Mouse (Mus musculus) kidney, postnatal 4 days (tissue): ENCODE measurements around the gene Flna.
"Not testable (repeated sequence)": the region's sequence is repeated elsewhere in the genome, so short reads cannot be mapped to it uniquely, and the experiment has no call there.

Experiments
- DNase-seq, 2 experiments: peaks; one replicate each; pipeline ENCODE4 v3.0.0; 2021; ENCODE audit warnings: mixed read lengths in 2 of 2

The Flna gene

DNA sequence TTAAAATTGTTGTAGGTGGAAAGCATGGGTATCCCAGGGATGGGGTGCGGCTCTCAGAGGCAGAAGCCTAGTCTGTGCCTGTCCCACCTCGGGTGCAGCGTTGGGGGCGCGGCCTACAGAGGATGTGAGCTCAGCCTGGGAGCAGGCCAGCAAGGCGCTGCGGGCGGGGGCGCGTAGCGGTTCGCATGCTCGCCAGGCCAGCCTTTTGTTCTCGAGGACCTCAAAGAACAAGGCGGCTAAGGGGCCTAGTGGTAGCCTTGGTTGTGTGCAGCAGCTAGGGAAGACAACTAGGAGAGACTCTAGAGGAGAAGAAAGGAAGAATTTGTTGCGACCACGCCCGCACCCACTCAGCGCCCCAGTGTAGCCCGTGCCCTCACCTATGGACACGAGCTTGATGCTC, 3.9 kb downstream of the Flna start:
- DNase-seq, result peak; percentile 85 to 91

DNA sequence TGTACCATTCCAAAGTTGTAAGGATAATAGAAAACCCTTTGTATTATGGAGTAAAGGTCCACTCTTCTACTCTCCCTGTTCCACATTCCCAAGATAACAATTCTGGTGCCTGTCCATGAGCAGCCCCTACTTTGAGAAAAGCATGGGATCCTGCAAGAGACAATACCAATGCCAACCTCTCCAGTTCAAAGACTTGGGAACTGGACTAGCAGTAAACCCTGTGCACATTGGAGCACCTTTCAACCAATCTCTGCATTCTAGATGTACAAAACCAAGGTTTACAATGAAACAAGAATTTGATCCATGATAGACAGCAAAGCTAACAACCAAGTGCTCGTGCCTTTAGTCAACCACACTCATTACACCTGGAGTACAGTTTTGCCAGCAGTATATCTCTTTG, 4.5 kb downstream of the Flna start:
- no peak for DNase-seq

DNA sequence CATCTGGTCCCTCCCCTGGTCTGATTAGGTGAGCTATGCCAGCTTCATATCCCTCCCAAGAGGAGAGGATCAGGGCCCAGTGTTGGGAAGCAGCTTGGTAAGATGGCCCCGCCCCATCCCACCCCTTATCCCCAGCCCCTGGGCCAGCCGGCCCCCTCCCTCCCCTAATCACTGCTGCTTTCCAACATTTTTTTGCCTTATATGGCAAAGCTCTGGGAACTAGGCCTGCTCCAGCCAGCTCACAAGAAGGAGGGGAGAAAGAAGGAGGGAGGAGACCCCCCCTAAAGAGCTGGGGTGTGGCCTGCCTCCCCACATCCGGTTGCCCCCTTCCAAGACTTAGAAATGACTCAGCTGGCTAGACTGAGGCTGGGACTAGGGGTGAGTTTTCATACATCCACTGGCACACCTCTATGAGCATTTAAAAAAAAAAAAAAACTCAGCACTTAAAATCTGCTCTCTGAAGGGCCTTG, 5.0 kb downstream of the Flna start:
- peak; percentile 54 to 71 for DNase-seq

DNA sequence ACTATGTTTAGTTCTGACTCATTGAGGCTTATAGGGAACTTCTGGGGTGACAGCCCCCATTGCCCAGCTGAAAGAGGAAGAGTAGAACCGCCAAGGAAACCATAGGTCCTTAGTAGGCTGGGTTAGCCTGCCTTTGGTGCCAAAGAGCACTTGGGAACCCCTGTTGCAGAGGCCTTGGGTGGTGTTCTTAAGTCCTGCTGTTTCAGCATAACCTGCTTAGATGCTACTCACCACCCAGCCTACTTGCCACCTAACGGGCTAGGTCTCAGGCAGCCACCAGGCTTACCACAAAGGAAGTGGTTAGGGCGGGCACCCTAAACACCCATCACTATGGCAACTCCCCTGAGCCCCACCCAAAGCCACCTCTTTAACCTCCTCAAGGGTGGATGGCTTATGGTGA, 5.8 kb downstream of the Flna start:
- no peak for DNase-seq

DNA sequence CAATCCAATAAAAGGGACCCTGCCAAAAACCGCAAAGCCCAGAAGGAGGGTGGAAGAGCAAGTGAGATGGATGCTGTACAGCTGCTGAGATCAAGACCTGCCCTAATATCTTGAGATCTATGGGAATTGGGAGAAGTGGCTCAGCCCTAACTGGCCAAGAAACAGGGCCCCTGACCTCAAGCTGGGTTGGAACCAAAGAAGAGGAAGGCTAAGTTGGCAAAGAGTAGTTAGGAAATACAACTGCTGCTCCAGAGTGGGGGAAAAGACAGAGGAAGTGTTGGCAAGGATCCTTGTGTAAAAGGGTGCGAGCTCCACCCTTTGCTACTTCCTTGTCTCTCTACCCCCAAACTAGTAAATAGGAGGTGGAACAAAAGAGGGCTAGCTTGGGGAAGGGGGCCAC, 6.2 kb downstream of the Flna start:
- DNase-seq, result peak; percentile 37 to 40

DNA sequence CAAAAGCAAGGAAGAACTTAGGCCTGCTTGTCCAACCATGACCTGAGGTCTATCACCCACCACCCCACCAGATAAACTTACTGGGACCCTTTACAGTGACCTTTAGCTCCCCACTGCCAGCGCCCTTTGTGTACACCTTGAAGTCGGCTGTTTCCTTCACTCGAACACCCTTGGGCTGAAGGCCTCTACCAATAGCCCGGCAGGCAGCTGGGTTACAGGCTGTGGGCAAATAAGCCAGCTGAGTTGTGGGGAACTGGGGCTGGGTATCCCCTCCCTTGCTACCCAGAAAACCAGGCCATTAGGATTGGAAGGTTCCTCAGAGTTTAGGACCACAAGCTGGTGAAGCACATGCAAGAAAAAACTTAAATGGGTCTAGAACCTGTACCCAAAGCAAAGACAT, 9.3 kb downstream of the Flna start:
- no peak for DNase-seq

DNA sequence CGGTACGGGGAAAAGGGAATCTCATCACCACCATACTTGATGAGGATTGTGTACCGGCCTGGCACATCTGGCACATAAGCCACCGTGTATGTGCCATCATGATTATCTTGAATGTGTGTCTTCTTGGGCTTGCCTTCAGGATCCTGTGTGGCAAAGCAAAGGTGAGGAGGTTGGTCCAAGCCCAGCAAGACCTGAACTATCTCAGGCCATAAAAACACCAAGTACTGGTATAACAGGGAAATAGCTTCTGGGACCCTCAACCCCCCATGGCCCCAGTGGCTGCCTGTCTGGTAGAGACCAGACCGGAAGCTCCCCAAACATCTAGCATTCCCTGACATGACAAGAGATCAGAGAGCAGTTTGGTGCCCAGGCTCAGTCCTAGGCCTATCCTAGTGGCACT, 16.4 kb downstream of the Flna start:
- DNase-seq, result no peak

DNA sequence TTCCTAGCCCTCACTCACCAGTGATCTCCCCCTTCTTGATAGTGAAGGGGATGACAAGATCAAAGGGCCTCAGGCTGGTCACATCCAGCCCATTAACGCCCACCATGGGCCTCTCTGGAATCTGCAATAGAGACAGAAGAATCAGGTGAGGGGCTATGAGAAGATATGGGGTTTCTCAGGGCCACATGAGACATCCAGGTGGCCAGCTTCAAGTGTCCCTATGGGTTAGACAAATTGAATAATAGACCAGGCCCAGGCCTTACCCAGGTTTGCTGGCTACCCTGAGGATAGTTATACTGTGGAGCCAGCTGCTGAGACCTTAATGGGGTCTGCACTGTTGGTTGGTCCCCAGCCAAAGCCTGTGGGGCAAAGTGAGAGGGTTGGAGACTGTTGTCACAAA, 19.6 kb downstream of the Flna start:
- no peak for DNase-seq

DNA sequence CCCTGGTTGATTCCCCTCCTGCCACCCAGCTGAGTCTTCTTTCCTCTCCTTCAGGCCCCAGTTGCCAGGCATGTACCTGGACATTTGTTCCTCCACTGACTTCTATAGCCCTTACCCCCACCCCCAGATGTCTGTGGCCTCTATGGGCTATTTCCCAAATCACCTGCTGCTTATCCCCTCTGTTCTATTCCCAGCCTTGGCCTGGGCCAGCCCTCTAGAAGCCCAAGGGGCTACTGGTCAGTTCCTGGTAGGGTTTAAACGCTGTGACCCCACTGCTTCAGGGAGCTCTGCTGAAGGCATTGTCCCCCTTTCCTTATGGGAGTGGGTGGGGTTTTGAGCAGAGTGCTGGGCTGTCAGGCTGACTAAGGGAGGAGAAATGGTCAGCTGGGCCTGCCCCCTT, 29.5 kb downstream of the Flna start:
- not testable (repeated sequence) for DNase-seq

DNA sequence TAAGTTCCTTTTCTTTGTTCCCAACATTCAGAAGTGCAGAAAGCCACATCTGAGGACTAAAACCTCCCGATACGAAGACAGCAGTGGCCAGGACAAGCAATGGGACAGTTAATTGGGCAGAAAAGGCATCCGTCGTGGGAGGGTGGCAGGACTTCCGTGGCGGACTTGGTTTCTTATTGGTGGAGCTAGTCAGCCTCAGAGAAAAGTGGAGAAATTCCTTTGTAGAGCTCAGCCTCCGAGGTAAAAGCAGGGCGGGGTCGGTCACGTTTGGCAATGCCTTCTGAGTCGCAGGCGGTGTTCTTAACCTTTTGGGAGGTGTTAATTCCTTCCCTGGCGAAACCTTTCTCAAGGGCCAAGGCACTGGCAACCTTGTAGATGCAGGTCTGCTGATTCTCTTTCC, 30.2 kb downstream of the Flna start:
- DNase-seq, result no peak

DNA sequence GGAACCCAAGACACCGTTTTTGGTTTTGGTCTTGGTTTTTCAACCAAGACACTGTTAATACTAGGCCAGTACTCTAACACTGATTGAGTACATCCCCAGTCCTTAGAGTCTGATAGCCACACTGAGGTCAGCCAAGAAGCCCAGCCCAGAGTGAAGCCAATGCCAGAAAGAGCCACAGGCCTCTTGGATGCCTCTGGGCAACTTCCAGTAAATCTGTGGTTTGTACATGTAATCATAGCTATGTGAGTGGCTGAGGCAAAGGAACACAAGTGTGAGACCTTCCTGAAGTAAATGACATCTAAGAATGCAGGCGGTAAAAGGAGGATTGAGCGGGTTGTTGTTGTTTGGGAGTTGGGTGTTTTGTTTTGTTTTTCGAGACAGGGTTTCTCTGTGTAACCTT, 31.1 kb downstream of the Flna start:
- no peak for DNase-seq

DNA sequence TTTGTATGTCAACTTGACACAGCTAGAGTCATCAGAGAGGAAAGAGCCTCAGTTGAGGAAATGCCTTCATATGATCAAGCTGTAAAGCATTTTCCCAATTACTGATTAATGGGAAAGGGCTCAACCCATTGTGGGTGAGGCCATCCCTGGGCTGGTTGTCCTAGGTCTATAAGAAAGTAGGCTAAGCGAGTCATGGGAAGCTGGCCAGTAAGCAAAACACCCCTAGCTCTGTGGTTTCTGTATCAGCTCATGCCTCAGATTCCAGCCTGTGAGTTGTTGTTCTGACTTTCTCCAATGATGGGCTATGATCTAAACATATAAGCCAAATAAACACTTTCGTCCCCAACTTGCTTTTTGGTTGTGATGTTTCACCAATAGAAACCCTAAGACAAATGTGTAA, 46.1 kb downstream of the Flna start:
- DNase-seq, result no peak

DNA sequence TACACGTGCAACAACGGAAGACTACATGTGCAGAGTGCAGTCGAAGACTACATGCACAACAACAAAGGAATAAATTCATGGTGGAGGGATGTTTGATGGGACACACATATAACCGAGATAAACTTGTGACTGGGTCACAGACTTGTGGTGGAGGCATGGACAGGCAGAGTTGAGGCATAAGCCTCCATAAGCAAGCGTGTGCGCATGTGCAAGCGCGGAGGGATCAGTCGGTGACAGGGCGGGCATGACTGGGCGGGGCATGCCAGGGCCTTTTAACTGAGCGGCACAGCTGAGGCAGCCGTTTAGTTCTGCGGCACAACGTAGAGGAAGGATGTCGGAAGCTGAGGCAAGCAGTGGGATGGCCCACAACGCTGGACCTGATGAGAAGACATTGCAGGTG, 72.7 kb downstream of the Flna start, which contains the start of gene Tktl1:
Tktl1 (plus strand) TSS at position 301 of the 400 bp plus-strand sequence.
- DNase-seq, result no peak
